In genomic region chr17:28799291-28800160, GRCm38 (mm10) we compare ENCODE assay signal across 8 mouse cellular contexts. TPM values are rescaled to one million over a fixed set of nuclear protein-coding genes. Genes with fewer than 3 reads are reported as not detected.
DNase-seq lines count a peak whose midpoint lies in the region; ATAC-seq and TF ChIP-seq lines count a peak whose summit lies in the region.

No protein-coding gene starts in this region.

- 50% methylated on average over 14 of the region's 14 CpGs for WGBS in cerebellum, adult 2 months
- 13% methylated on average over 14 of the region's 14 CpGs for WGBS in forebrain, embryonic 14.5 days
- 18% methylated on average over 14 of the region's 14 CpGs for WGBS in liver, embryonic 11.5 days
- WGBS in neural tube, embryonic 15.5 days = 9% methylated on average over 14 of the region's 14 CpGs

- H3K79me2 ChIP-seq in CH12.LX (replicated peaks; ENCODE audit: control insufficient read depth, extremely low read depth, insufficient read depth, poor library complexity, severe bottlenecking) = no peaks in the 10 kb centered on the region

- H3K4me3 ChIP-seq in cerebellum, adult 2 months (replicated peaks; ENCODE audit: insufficient read depth, low read depth, low read length) = no peak overlapping the region
- peak overlapping the region in 1 of 3 experiments; percentile 44 for H3K4me3 ChIP-seq in CH12.LX (replicated peaks in 1 of 3; ENCODE audit: low read depth in 2 of 3, low read length in 2 of 3, poor library complexity in 1 of 3)
- peak overlapping the region; percentile 79 for H3K4me3 ChIP-seq in forebrain, embryonic 14.5 days (ENCODE audit: low read depth, low read length)
- peak overlapping the region; percentile 94 for H3K4me3 ChIP-seq in liver, embryonic 11.5 days (ENCODE audit: low read depth, low read length)
- peak overlapping the region; percentile 75 for H3K4me3 ChIP-seq in neural tube, embryonic 15.5 days (replicated peaks)

- H3K4me2 ChIP-seq in CH12.LX (ENCODE audit: insufficient read depth, low read depth, poor library complexity, severe bottlenecking) = peak overlapping the region; percentile 99
- peak overlapping the region; percentile 98 for H3K4me2 ChIP-seq in forebrain, embryonic 14.5 days (ENCODE audit: low read length)
- H3K4me2 ChIP-seq in liver, embryonic 11.5 days = peak overlapping the region; percentile 80
- H3K4me2 ChIP-seq in neural tube, embryonic 15.5 days = peak overlapping the region; percentile 98

- H3K27ac ChIP-seq in cerebellum, adult 2 months (ENCODE audit: insufficient read depth, low read length) = no peak overlapping the region
- H3K27ac ChIP-seq in CH12.LX (ENCODE audit: insufficient read depth, low read depth) = no peak overlapping the region
- peak overlapping the region; percentile 15; the same call in 1 of the 2 replicates for H3K27ac ChIP-seq in forebrain, embryonic 14.5 days (ENCODE audit: low read depth, low read length)
- peak overlapping the region; percentile 98 for H3K27ac ChIP-seq in liver, embryonic 11.5 days (ENCODE audit: low read depth, low read length)
- H3K27ac ChIP-seq in neural tube, embryonic 15.5 days (replicated peaks) = peak overlapping the region; percentile 99; the same call in 1 of the 2 replicates

- H3K36me3 ChIP-seq in CH12.LX (replicated peaks in 1 of 2; ENCODE audit: control insufficient read depth in 1 of 2, insufficient read depth in 1 of 2, low read length in 1 of 2) = no peaks in the 10 kb centered on the region
- H3K36me3 ChIP-seq in forebrain, embryonic 14.5 days (ENCODE audit: control insufficient read depth, insufficient read depth, low read length) = no peaks in the 10 kb centered on the region
- no peaks in the 10 kb centered on the region for H3K36me3 ChIP-seq in liver, embryonic 11.5 days (ENCODE audit: control insufficient read depth, insufficient read depth, low read length)
- no peaks in the 10 kb centered on the region for H3K36me3 ChIP-seq in neural tube, embryonic 15.5 days

- TF ChIP-seq RAD21 in CH12.LX (IDR thresholded peaks at IDR 0.05; ENCODE audit: low read depth, low read length) = no peak

- TF ChIP-seq EP300 in CH12.LX (IDR thresholded peaks at IDR 0.05; ENCODE audit: low read length) = no peak

- ATAC-seq in forebrain, embryonic 14.5 days = no peak
- ATAC-seq in liver, embryonic 11.5 days (replicated peaks; ENCODE audit: low FRiP score) = no peak
- no peak for ATAC-seq in neural tube, embryonic 15.5 days (ENCODE audit: low FRiP score)

- no peaks in the 10 kb centered on the region for H3K4me1 ChIP-seq in cerebellum, adult 2 months (ENCODE audit: control insufficient read depth, insufficient read depth, low read length)
- peaks cover 3 to 27% of the 10 kb centered on the region in 2 experiments; a peak in 3 of 4 replicates for H3K4me1 ChIP-seq in CH12.LX (ENCODE audit: control insufficient read depth in 1 of 2, insufficient read depth in 2 of 2)
- peaks cover 16% of the 10 kb centered on the region; the same call in 1 of the 2 replicates for H3K4me1 ChIP-seq in forebrain, embryonic 14.5 days (ENCODE audit: control insufficient read depth, insufficient read depth, low read length)
- H3K4me1 ChIP-seq in liver, embryonic 11.5 days (replicated peaks; ENCODE audit: control insufficient read depth, insufficient read depth, low read length) = peaks cover 28% of the 10 kb centered on the region
- peaks cover 32% of the 10 kb centered on the region for H3K4me1 ChIP-seq in neural tube, embryonic 15.5 days

- H3K27me3 ChIP-seq in cerebellum, adult 2 months (ENCODE audit: control insufficient read depth, insufficient read depth, low read length) = no peaks in the 10 kb centered on the region
- H3K27me3 ChIP-seq in CH12.LX (replicated peaks) = no peaks in the 10 kb centered on the region
- no peaks in the 10 kb centered on the region for H3K27me3 ChIP-seq in forebrain, embryonic 14.5 days (replicated peaks; ENCODE audit: control insufficient read depth, insufficient read depth, low read length)
- H3K27me3 ChIP-seq in liver, embryonic 11.5 days (replicated peaks; ENCODE audit: control insufficient read depth, insufficient read depth, low read length) = no peaks in the 10 kb centered on the region
- no peaks in the 10 kb centered on the region for H3K27me3 ChIP-seq in neural tube, embryonic 15.5 days (replicated peaks)

- no peak for TF ChIP-seq CTCF in cerebellum, adult 2 months (IDR thresholded peaks at IDR 0.05; ENCODE audit: borderline replicate concordance, insufficient read depth, low read depth, low read length)
- TF ChIP-seq CTCF in CH12.LX (conservative IDR thresholded peaks at IDR 0.05 in 1 of 2, IDR thresholded peaks at IDR 0.05 in 1 of 2; ENCODE audit: low read depth in 2 of 2, low read length in 2 of 2) = no peak

- H3K9me3 ChIP-seq in CH12.LX (replicated peaks; ENCODE audit: low read length) = peaks cover 13% of the 10 kb centered on the region
- no peaks in the 10 kb centered on the region for H3K9me3 ChIP-seq in forebrain, embryonic 14.5 days (replicated peaks; ENCODE audit: control insufficient read depth, low read length)
- no peaks in the 10 kb centered on the region for H3K9me3 ChIP-seq in liver, embryonic 11.5 days (ENCODE audit: control insufficient read depth, low read length)
- no peaks in the 10 kb centered on the region for H3K9me3 ChIP-seq in neural tube, embryonic 15.5 days (replicated peaks)

- no peak for TF ChIP-seq POLR2A in cerebellum, adult 2 months (IDR thresholded peaks at IDR 0.05; ENCODE audit: borderline replicate concordance, insufficient read depth, low read length)
- TF ChIP-seq POLR2A in CH12.LX (IDR thresholded peaks at IDR 0.05; ENCODE audit: low read depth, low read length) = no peak

- dilution Hi-C loops in CH12.LX (cut with MboI; ENCODE audit: extremely low pct_ligation_motif_present, extremely low pct_unique_long_range_greater_than_20kb, low sequenced_read_pairs) = no loop called here

- in situ Hi-C loops in CH12.LX (cut with MboI; ENCODE audit: low pct_ligation_motif_present, low pct_unique_long_range_greater_than_20kb, low sequenced_read_pairs) = no loop called here

- DNase-seq in cerebellum, postnatal 10 days = peak; percentile 53 to 60
- no peak for DNase-seq in cerebellum, adult 2 months
- no peak for DNase-seq in CH12.LX (ENCODE audit: extremely low read depth)
- DNase-seq in forebrain, embryonic 14.5 days (ENCODE audit: low spot score) = peak; percentile 14
- no peak for DNase-seq in liver, embryonic 11.5 days (ENCODE audit: low spot score)
- DNase-seq in right cerebral cortex, postnatal 10 days (ENCODE audit: low spot score in 2 of 2) = no peak
- no peak for DNase-seq in urinary bladder, adult 2 months (ENCODE audit: low spot score)

- no peak overlapping the region for H3K9ac ChIP-seq in CH12.LX (ENCODE audit: insufficient read depth, low read depth)
- peak overlapping the region; percentile 99; the same call in 1 of the 2 replicates for H3K9ac ChIP-seq in forebrain, embryonic 14.5 days (ENCODE audit: low read length)
- H3K9ac ChIP-seq in liver, embryonic 11.5 days (ENCODE audit: low read depth, low read length) = peak overlapping the region; percentile 99; the same call in 1 of the 2 replicates
- H3K9ac ChIP-seq in neural tube, embryonic 15.5 days (replicated peaks) = 0 out of 2 replicates have a peak overlapping the region, but pooled peaks have one; percentile 28

TF ChIP-seq in CH12.LX, 34 proteins besides CTCF, POLR2A, EP300 and RAD21:
- TF ChIP-seq RCOR1 (conservative IDR thresholded peaks at IDR 0.05; ENCODE audit: low read depth, low read length) = 0 out of 2 replicates have a peak, but pooled peaks have one; percentile 38
- TF ChIP-seq MAX (IDR thresholded peaks at IDR 0.05; ENCODE audit: low read length) = peak; percentile 8; the same call in 1 of the 2 replicates
- no peak for TF ChIP-seq CHD2 (IDR thresholded peaks at IDR 0.05; ENCODE audit: low read length)
- no peak for TF ChIP-seq IRF4 (IDR thresholded peaks at IDR 0.05; ENCODE audit: low read depth, low read length)
- 0 out of 2 replicates have a peak, but pooled peaks have one; percentile 32 for TF ChIP-seq CHD1 (IDR thresholded peaks at IDR 0.05; ENCODE audit: low read depth, low read length)

RNA-seq across cellular contexts. Expression of gene Brpf3, which starts 1.4 kb away (rescaled TPM):
- 28.1 and 32.3 TPM in 2 replicates for polyA plus RNA-seq in cerebellum, adult 2 months (2012; rRNA removed)
- 1.5 and 2.3 TPM in 2 replicates for total RNA-seq in CH12.LX (2012; rRNA removed)
- total RNA-seq in CH12.LX (2014; rRNA removed) = 0.40 and 0.96 TPM in 2 replicates
- 8.5 and 12.1 TPM in 2 replicates for polyA plus RNA-seq in CH12.LX (2012; ENCODE audit: insufficient read length, low read depth)
- 5.0 and 5.4 TPM in 2 replicates for polyA plus RNA-seq in forebrain, embryonic 14.5 days (2014; fragmentation: Nextera tagmentation; extraction: Ambion mirVana)
- 29.3 and 34.8 TPM in 2 replicates for polyA plus RNA-seq in liver, embryonic 11.5 days (2014; fragmentation: Nextera tagmentation; extraction: Ambion mirVana)
- polyA plus RNA-seq in neural tube, embryonic 15.5 days (2015; fragmentation: Nextera tagmentation; extraction: Ambion mirVana) = 7.0 and 10.9 TPM in 2 replicates
- polyA plus RNA-seq in urinary bladder, adult 2 months (2012; rRNA removed) = 33.3 and 34.0 TPM in 2 replicates

RNA-seq across cellular contexts. Expression of gene Mapk13, which starts 30.4 kb away (rescaled TPM):
- polyA plus RNA-seq in cerebellum, adult 2 months (2012; rRNA removed) = 5.6 TPM in 2 replicates
- not detected in 2 replicates for total RNA-seq in CH12.LX (2012; rRNA removed)
- not detected in 2 replicates for total RNA-seq in CH12.LX (2014; rRNA removed)
- not detected in 2 replicates for polyA plus RNA-seq in CH12.LX (2012; ENCODE audit: insufficient read length, low read depth)
- polyA plus RNA-seq in forebrain, embryonic 14.5 days (2014; fragmentation: Nextera tagmentation; extraction: Ambion mirVana) = 0.57 and 0.67 TPM in 2 replicates
- polyA plus RNA-seq in liver, embryonic 11.5 days (2014; fragmentation: Nextera tagmentation; extraction: Ambion mirVana) = 5.0 and 5.5 TPM in 2 replicates
- polyA plus RNA-seq in neural tube, embryonic 15.5 days (2015; fragmentation: Nextera tagmentation; extraction: Ambion mirVana) = 1.2 and 13.6 TPM in 2 replicates
- 32.7 and 42.8 TPM in 2 replicates for polyA plus RNA-seq in urinary bladder, adult 2 months (2012; rRNA removed)

RNA-seq across cellular contexts. Expression of gene Pnpla1, which starts 58.7 kb away (rescaled TPM):
- 0.03 and 0.05 TPM in 2 replicates for polyA plus RNA-seq in cerebellum, adult 2 months (2012; rRNA removed)
- total RNA-seq in CH12.LX (2012; rRNA removed) (not detected in 2 replicates), CH12.LX (2014; rRNA removed) (not detected in 2 replicates)
- polyA plus RNA-seq in CH12.LX (2012; ENCODE audit: insufficient read length, low read depth) = not detected in 2 replicates
- polyA plus RNA-seq in forebrain, embryonic 14.5 days (2014; fragmentation: Nextera tagmentation; extraction: Ambion mirVana) = not detected in 2 replicates
- polyA plus RNA-seq in liver, embryonic 11.5 days (2014; fragmentation: Nextera tagmentation; extraction: Ambion mirVana) = 0.05 TPM in 1 of 2 replicates, not detected in the other
- 0.06 and 0.15 TPM in 2 replicates for polyA plus RNA-seq in neural tube, embryonic 15.5 days (2015; fragmentation: Nextera tagmentation; extraction: Ambion mirVana)
- 0.01 TPM in 1 of 2 replicates, not detected in the other for polyA plus RNA-seq in urinary bladder, adult 2 months (2012; rRNA removed)

Comparison
In these comparisons a context has a peak if more than half of its experiments do, and no peak if none do; other contexts are left out.
1. DNase-seq: peak in cerebellum, postnatal 10 days (2 of 2) and forebrain, embryonic 14.5 days (single experiment); none in cerebellum, adult 2 months (0 of 2), CH12.LX (single experiment), liver, embryonic 11.5 days (single experiment), right cerebral cortex, postnatal 10 days (0 of 2) and urinary bladder, adult 2 months (single experiment).
2. H3K27ac ChIP-seq: peak in forebrain, embryonic 14.5 days (single experiment), liver, embryonic 11.5 days (single experiment) and neural tube, embryonic 15.5 days (single experiment); none in cerebellum, adult 2 months (single experiment) and CH12.LX (single experiment).
3. Peak in every context shown above with its lines, with median percentiles within 50 percentile points of each other: H3K4me2 ChIP-seq.